Mouse (Mus musculus) lung, postnatal 0 days (tissue): ENCODE results near the gene Mapk14.

Source experiments
- CTCF ChIP-seq: IDR thresholded peaks from 2 replicates; pipeline ENCODE4 v1.5.1; 2016; ENCODE audit warnings: antibody characterized with exemption, mild to moderate bottlenecking
- EP300 ChIP-seq: IDR thresholded peaks from 2 replicates; pipeline ENCODE4 v1.6.1; 2016; ENCODE audit warnings: antibody characterized with exemption, mild to moderate bottlenecking, control low read depth

GRCm38 (mm10) chr17:28691687-28692340 is 685 bp downstream of the Mapk14 start:
- TF ChIP-seq CTCF = peak; percentile 58
- TF ChIP-seq EP300 = no peak
